Mouse (Mus musculus) left cerebral cortex, postnatal 10 days (tissue): ENCODE measurements around the gene Nr6a1. TPM values are rescaled to one million over a fixed set of nuclear protein-coding genes. Genes with fewer than 3 reads are reported as not detected.

Experiments
- DNase-seq, 2 experiments: peaks; one replicate each; pipeline ENCODE4 v3.0.0; 2021 to 2022; ENCODE audit warnings: low spot score in 2 of 2, mixed read lengths in 1 of 2; ENCODE audit errors: extremely low spot score in 1 of 2
- intact Hi-C: fragments of 180-260 bp; cut with DNase I; formaldehyde crosslinking; loops from one replicate; pipeline ENCODE4 v1.15.1; 2025
- total RNA-seq, 2 experiments: library from RNA; stranded (reverse); gene quantifications; 2 replicates each; pipeline ENCODE4 v1.2.3; 2021

Gene Nr6a1
- total RNA-seq, 2 experiments from 2014 or later, result 5.3 to 5.8 TPM

GRCm38 (mm10) chr2:38738601-38739301 is 188.7 kb downstream of the Nr6a1 start:
- no peak for DNase-seq
- intact Hi-C loops, result no loop called here

- intact Hi-C loops, result no loop called here
- no peak for DNase-seq
Observed at GRCm38 (mm10) chr2:38735740-38736139, 191.7 kb downstream of the Nr6a1 start.

DNA sequence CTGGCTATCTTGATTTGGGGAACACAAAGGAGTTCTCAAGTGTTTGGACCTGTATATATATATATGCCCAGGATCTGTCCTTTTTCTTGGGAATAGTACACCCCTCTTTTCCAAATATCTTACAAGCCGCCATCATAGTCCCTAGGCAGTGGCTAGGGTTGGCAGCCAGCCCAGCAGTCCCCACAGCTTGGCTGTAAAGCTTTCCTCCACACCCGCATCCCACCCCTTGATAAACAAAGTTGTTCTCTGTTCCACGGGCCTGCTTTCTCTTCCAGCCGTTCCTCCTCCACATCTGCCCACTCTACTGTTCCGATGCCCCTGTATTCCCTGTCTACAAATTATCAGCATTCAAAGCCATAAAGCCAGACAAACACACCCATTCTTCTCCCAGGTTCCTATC is 192.8 kb downstream of the Nr6a1 start:
- intact Hi-C loops, result no loop called here

DNA sequence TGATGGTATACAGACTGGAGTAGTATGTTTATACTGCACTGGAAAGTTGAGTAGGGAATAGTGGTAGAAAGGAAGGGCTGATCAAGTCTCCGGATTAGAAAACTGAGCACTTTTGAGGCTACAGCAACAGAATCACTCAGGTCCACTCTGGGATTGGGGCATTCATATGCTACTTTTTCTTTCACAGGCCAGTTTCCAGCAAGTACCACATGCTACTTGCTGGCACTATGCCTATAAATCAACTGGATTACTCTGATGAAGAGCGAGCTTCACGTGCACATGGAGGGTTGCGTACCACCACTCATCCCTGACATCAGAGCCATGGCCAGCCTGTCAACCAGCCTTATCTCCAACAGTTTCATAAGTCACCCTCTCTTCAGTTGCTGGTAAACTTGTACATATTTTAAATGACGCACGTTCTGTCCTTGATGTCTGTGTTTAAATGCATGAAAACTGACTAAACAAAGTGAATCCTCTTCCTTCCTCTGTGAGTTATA is 197.1 kb downstream of the Nr6a1 start:
- intact Hi-C loops, result no loop called here
- DNase-seq, result no peak

More for the DNA sequence above, 192.8 kb downstream of the Nr6a1 start:
- peak in 1 of 2 experiments; percentile 40 for DNase-seq

DNA sequence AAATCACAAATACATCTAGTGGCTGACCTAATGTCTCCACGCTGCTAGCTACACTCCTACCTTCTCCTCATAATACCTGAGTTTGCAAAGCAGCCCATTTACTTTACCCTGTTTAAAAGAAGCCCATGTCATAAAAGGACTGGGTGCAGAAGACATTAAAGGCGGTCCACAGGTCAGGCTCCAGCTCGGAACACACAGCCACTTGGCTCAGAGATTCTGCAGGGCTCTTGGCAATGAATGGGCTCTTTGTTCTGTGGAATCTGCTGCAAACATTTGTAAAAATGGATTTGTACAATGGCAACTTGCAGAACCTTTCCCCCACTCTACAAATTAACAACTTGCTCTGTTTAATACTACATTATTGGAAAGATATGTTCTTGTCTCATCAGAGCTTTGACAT is 202.1 kb downstream of the Nr6a1 start:
- intact Hi-C loops, result no loop called here
- DNase-seq, result no peak

DNA sequence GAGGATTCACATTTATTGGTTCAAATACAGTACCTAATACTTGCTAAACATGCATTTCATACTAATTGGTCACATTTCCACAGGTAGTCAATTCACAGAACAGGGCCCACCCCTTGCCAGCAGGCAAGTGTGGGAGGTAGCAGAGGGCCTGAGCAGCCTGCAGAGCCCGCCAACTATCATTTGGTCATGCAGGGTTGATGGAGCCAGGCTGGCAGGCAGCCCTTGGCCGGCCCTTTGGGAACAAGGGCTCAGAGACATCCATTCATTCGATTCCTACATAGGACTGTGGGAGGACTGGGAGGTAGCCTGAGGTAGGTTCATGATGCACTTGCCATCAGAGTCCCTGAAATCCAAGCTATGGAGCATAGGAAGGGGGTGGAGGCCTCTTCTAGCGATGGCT is 204.1 kb downstream of the Nr6a1 start:
- intact Hi-C loops, result no loop called here
- no peak for DNase-seq

- no peak for DNase-seq
- intact Hi-C loops, result no loop called here
Observed at GRCm38 (mm10) chr2:38722076-38722475, 205.4 kb downstream of the Nr6a1 start.

- intact Hi-C loops, result no loop called here
- DNase-seq, result no peak
Observed at GRCm38 (mm10) chr2:38720661-38721060, 206.8 kb downstream of the Nr6a1 start.

GRCm38 (mm10) chr2:38719354-38719753 is 208.1 kb downstream of the Nr6a1 start:
- intact Hi-C loops, result no loop called here
- no peak for DNase-seq

DNA sequence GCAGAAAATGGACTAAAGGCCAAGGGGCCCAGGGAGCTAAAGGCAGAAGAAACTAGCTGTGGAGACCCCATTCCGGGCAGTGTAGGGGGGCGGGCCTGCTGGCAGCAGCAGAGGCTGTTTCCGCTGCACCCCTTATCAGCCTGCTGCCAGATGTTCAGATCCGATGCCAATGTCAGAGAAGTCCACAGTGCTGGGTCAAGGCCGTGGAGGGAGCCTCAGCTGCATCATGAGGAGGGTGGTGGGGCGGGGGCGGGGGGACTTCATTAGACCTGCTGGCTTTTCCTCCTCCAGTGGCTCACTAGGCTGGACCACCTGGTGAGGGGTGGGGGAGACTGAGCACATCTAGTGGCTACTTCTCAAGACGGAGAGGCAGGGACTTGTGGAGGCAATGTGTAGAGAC is 208.8 kb downstream of the Nr6a1 start:
- no peak for DNase-seq
- intact Hi-C loops, result no loop called here

- intact Hi-C loops, result no loop called here
- no peak for DNase-seq
Observed at GRCm38 (mm10) chr2:38717436-38717835, 210.1 kb downstream of the Nr6a1 start.

DNA sequence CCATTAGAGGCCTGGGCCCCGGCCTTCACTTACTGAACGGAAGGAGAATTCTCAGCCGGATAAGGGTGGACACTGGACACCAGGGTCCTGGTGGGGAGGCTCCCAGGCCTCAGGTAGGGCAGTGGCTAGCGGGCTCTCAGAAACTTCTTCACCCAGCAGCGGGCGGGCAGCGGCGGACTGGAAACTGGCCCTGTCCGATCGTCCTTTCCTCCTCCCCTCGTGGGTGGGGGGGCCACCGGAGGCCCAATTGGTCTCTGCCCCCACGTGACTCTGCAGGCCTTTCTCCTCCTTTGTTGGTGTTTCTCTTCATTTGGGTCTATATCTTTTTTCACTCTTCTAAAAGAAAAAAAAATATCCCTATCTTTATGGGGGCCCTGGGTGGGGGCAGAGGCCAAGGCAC is 213.2 kb downstream of the Nr6a1 start, which contains the start of gene Nr5a1:
Gene Nr5a1, minus strand, starts transcription at position 219 of the 400 bp plus-strand sequence.
- intact Hi-C loops, result no loop called here
- no peak for DNase-seq

DNA sequence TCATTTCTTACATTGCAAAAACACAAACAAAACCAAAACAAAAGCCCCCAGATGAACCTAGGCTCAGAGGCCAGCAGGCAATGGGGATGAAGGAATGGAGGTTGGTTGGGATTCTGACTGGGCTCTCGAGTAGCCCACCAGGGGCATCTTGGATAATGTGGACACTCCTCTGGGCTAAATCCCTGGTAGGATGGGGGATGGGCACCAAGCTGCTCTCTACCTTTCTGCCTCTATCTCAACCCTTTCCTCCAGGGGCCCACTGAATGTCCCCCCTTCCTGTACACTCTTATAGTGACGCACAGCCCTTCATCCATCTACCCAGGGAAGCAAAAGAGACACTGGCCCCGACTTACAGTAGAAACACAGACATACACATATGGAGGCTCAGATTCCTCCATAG is 213.9 kb downstream of the Nr6a1 start:
- DNase-seq, result no peak

DNA sequence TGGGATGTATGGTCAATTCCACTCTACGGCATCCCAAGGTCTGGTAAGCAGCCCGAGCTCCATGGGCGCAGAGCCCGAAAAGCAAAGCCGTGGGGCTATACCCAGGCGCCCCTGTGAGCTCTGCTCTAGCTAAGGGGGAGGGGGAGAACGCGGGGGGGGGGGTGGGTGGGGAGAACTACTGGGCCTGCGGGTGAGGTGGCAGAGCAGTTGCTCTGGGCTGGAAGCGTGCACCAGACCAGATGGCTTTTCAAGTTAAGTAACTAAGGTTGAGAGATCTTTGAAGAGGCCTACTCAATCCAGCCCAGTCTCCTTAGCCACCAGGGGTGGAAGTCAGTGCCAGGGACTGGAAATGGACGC is 214.7 kb downstream of the Nr6a1 start:
- intact Hi-C loops, result no loop called here
- DNase-seq, result no peak

More for the DNA sequence above, 213.9 kb downstream of the Nr6a1 start:
- intact Hi-C loops, result no loop called here

- intact Hi-C loops, result no loop called here
- DNase-seq, result no peak
Observed at GRCm38 (mm10) chr2:38712076-38712768, 215.3 kb downstream of the Nr6a1 start.

GRCm38 (mm10) chr2:38711421-38711861 is 216.0 kb downstream of the Nr6a1 start:
- DNase-seq, result peak in 1 of 2 experiments; percentile 20
- intact Hi-C loops, result no loop called here

GRCm38 (mm10) chr2:38710304-38711241 is 216.9 kb downstream of the Nr6a1 start:
- intact Hi-C loops, result no loop called here
- DNase-seq, result peak in 1 of 2 experiments; percentile 25

DNA sequence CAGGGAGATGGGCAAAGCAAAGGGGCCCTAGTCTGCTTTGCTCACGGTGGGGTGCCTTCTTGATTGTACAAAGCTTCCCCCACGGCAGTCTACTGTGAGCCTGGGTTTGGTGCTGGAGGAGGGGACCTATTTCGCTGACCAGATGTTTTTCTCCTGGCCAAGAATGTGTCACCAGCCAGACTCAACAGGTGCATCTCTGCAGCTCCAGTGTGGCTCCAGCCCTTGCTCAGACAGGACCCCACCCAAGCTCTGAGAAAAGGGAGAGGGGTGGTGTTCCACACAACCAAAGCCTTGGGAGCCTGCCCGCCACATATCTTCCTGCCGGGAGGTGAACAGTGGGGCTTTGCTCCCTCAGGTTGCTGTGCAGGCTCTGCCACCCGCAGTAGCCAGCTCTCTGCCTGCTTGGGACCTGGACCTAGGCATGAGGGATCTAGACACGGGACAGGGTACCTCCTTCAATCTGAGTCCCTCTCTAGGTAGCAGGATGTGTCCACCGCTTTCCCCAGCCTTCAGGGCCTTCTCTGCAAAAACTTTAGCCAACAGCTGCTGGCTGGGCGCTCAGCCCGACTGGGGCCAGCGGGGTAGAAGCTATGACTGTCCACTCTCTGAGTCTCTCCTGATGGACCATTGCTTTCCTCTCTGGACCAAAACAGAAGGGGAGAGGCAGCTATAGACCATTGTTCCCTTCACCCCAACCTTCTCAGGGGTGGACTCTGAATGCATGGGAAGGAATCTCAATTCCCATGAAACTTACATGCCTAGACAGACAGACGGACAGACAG is 218.4 kb downstream of the Nr6a1 start:
- DNase-seq, result no peak

More for the DNA sequence above, 218.4 kb downstream of the Nr6a1 start:
- intact Hi-C loops, result no loop called here
